In genomic region chr1:152417602-152418001, GRCm38 (mm10) we compare ENCODE assay signal across 11 mouse cellular contexts. TPM values are rescaled to one million over a fixed set of nuclear protein-coding genes. Genes with fewer than 3 reads are reported as not detected.
DNase-seq lines count a peak whose midpoint lies in the region; ATAC-seq and TF ChIP-seq lines count a peak whose summit lies in the region.
"Had no signal": no experiment of that assay in that cellular context is flagged by ENCODE, and none has a peak within 500 bp of the region (broad histone marks: within the 10 kb centered on the region; RNA-seq: fewer than 3 reads in every experiment).

No protein-coding gene starts in this region.

- no peak overlapping the region for H3K9ac ChIP-seq in embryonic facial prominence, embryonic 14.5 days (ENCODE audit: low read depth, low read length)
- H3K9ac ChIP-seq in intestine, embryonic 15.5 days = no peak overlapping the region
- no peak overlapping the region for H3K9ac ChIP-seq in lung, postnatal 0 days (replicated peaks; ENCODE audit: low read depth)
- H3K9ac ChIP-seq in midbrain, embryonic 11.5 days (ENCODE audit: low read length) = no peak overlapping the region
- H3K9ac ChIP-seq: embryonic facial prominence, embryonic 12.5 days; liver, postnatal 0 days had no signal

- H3K36me3 ChIP-seq in embryonic facial prominence, embryonic 14.5 days (ENCODE audit: control insufficient read depth, insufficient read depth, low read length) = no peaks in the 10 kb centered on the region
- no peaks in the 10 kb centered on the region for H3K36me3 ChIP-seq in intestine, embryonic 15.5 days
- no peaks in the 10 kb centered on the region for H3K36me3 ChIP-seq in lung, postnatal 0 days (ENCODE audit: insufficient read depth, low read length)
- H3K36me3 ChIP-seq in midbrain, embryonic 11.5 days (ENCODE audit: control insufficient read depth, insufficient read depth, low read length) = no peaks in the 10 kb centered on the region
- H3K36me3 ChIP-seq: embryonic facial prominence, embryonic 12.5 days had no signal

- TF ChIP-seq CTCF in lung, postnatal 0 days (IDR thresholded peaks at IDR 0.05) = no peak

- 16% methylated on average over 5 of the region's 5 CpGs for WGBS in embryonic facial prominence, embryonic 14.5 days
- WGBS in intestine, embryonic 15.5 days = 24% methylated on average over 5 of the region's 5 CpGs
- WGBS in lung, postnatal 0 days = 37% methylated on average over 5 of the region's 5 CpGs
- 56% methylated on average over 5 of the region's 5 CpGs for WGBS in midbrain, embryonic 11.5 days

- peaks cover 5% of the 10 kb centered on the region for H3K9me3 ChIP-seq in embryonic facial prominence, embryonic 14.5 days (ENCODE audit: control insufficient read depth, low read length)
- H3K9me3 ChIP-seq in intestine, embryonic 15.5 days = no peaks in the 10 kb centered on the region
- no peaks in the 10 kb centered on the region for H3K9me3 ChIP-seq in lung, postnatal 0 days (ENCODE audit: low read length)
- no peaks in the 10 kb centered on the region for H3K9me3 ChIP-seq in midbrain, embryonic 11.5 days (ENCODE audit: control insufficient read depth, low read length)
- H3K9me3 ChIP-seq: embryonic facial prominence, embryonic 12.5 days had no signal

- intact Hi-C loops in gastrocnemius, postnatal 36 days (cut with DNase I) = no loop called here

- H3K4me1 ChIP-seq in embryonic facial prominence, embryonic 14.5 days (ENCODE audit: control insufficient read depth, insufficient read depth, low read length) = peaks cover 11% of the 10 kb centered on the region
- H3K4me1 ChIP-seq in intestine, embryonic 15.5 days (replicated peaks) = 0 out of 2 replicates have a peak, but pooled peaks cover 2% of the 10 kb centered on the region
- H3K4me1 ChIP-seq in lung, postnatal 0 days (ENCODE audit: insufficient read depth, low read depth, low read length) = no peaks in the 10 kb centered on the region
- H3K4me1 ChIP-seq in midbrain, embryonic 11.5 days (ENCODE audit: control insufficient read depth, insufficient read depth, low read length) = no peaks in the 10 kb centered on the region

- no peaks in the 10 kb centered on the region for H3K27me3 ChIP-seq in embryonic facial prominence, embryonic 14.5 days (replicated peaks; ENCODE audit: control insufficient read depth, insufficient read depth, low read length)
- H3K27me3 ChIP-seq in intestine, embryonic 15.5 days (replicated peaks) = no peaks in the 10 kb centered on the region
- no peaks in the 10 kb centered on the region for H3K27me3 ChIP-seq in lung, postnatal 0 days (replicated peaks; ENCODE audit: insufficient read depth, low read length)
- no peaks in the 10 kb centered on the region for H3K27me3 ChIP-seq in midbrain, embryonic 11.5 days (ENCODE audit: control insufficient read depth, insufficient read depth, low read length)
- H3K27me3 ChIP-seq: embryonic facial prominence, embryonic 12.5 days had no signal

- no peak overlapping the region for H3K4me2 ChIP-seq in embryonic facial prominence, embryonic 14.5 days (ENCODE audit: low read depth, low read length)
- H3K4me2 ChIP-seq in intestine, embryonic 15.5 days (replicated peaks) = no peak overlapping the region
- no peak overlapping the region for H3K4me2 ChIP-seq in lung, postnatal 0 days (replicated peaks; ENCODE audit: low read depth, low read length)
- no peak overlapping the region for H3K4me2 ChIP-seq in midbrain, embryonic 11.5 days
- H3K4me2 ChIP-seq: embryonic facial prominence, embryonic 12.5 days had no signal

- no peak overlapping the region for H3K4me3 ChIP-seq in embryonic facial prominence, embryonic 14.5 days (ENCODE audit: low read depth, low read length)
- H3K4me3 ChIP-seq in intestine, embryonic 15.5 days (replicated peaks) = no peak overlapping the region
- H3K4me3 ChIP-seq in lung, postnatal 0 days (ENCODE audit: low read depth, low read length) = no peak overlapping the region
- H3K4me3 ChIP-seq in midbrain, embryonic 11.5 days (ENCODE audit: low read depth, low read length) = no peak overlapping the region
- H3K4me3 ChIP-seq: embryonic facial prominence, embryonic 12.5 days had no signal

- TF ChIP-seq EP300 in lung, postnatal 0 days (IDR thresholded peaks at IDR 0.05) = peak; percentile 61

- no peak overlapping the region for H3K27ac ChIP-seq in embryonic facial prominence, embryonic 14.5 days (replicated peaks; ENCODE audit: low read depth, low read length)
- H3K27ac ChIP-seq in intestine, embryonic 15.5 days = 0 out of 2 replicates have a peak overlapping the region, but pooled peaks have one; percentile 40
- peak overlapping the region; percentile 57 for H3K27ac ChIP-seq in lung, postnatal 0 days (ENCODE audit: low read length)
- H3K27ac ChIP-seq in midbrain, embryonic 11.5 days (ENCODE audit: low read depth, low read length) = no peak overlapping the region
- H3K27ac ChIP-seq: embryonic facial prominence, embryonic 12.5 days had no signal

- DNase-seq in gastrocnemius, adult 18-20 months (ENCODE audit: low spot score) = peak; percentile 32
- DNase-seq in gastrocnemius, postnatal 36 days = no peak
- DNase-seq in embryonic facial prominence, embryonic 14.5 days (ENCODE audit: low spot score) = peak; percentile 55
- DNase-seq in lung, postnatal 0 days (ENCODE audit: low spot score) = peak; percentile 90
- no peak for DNase-seq in frontal cortex, postnatal 10 days (ENCODE audit: low spot score in 2 of 2)
- DNase-seq in midbrain, embryonic 11.5 days (ENCODE audit: low spot score, missing footprints) = no peak
- DNase-seq in urinary bladder, adult 2 months (ENCODE audit: low spot score) = no peak
- DNase-seq: liver, postnatal 0 days; right cerebral cortex, postnatal 4 days had no signal

- peak; percentile 55; the same call in 1 of the 2 replicates for ATAC-seq in embryonic facial prominence, embryonic 14.5 days (ENCODE audit: low read depth)
- ATAC-seq in intestine, embryonic 15.5 days = peak; percentile 75
- peak; percentile 89 for ATAC-seq in lung, postnatal 0 days
- ATAC-seq in midbrain, embryonic 11.5 days (ENCODE audit: low FRiP score) = no peak
- ATAC-seq: liver, postnatal 0 days had no signal

RNA-seq across cellular contexts. Expression of gene Colgalt2, which starts 18.0 kb away (rescaled TPM):
- 1 to 10 TPM; 1.4 to 1.7 TPM for total RNA-seq in gastrocnemius, adult 18-20 months (2021)
- total RNA-seq in gastrocnemius, postnatal 36 days (2021) = 1 to 10 TPM; 2.0 to 2.2 TPM
- 5.5 and 6.6 TPM in 2 replicates for polyA plus RNA-seq in embryonic facial prominence, embryonic 14.5 days (2014; fragmentation: Nextera tagmentation; extraction: Ambion mirVana)
- polyA plus RNA-seq in intestine, embryonic 15.5 days (2015; fragmentation: Nextera tagmentation; extraction: Ambion mirVana) = 1.4 and 1.5 TPM in 2 replicates
- 3.3 and 3.6 TPM in 2 replicates for polyA plus RNA-seq in lung, postnatal 0 days (2015; fragmentation: Nextera tagmentation; extraction: Ambion mirVana)
- polyA plus RNA-seq in midbrain, embryonic 11.5 days (2014; fragmentation: Nextera tagmentation; extraction: Ambion mirVana) = 2.3 and 2.6 TPM in 2 replicates
- 1.5 TPM in 2 replicates for polyA plus RNA-seq in urinary bladder, adult 2 months (2012; rRNA removed)

RNA-seq across cellular contexts. Expression of gene Tsen15, which starts 31.1 kb away (rescaled TPM):
- total RNA-seq in gastrocnemius, adult 18-20 months (2021) = 10 to 100 TPM; 13.4 to 16.1 TPM
- total RNA-seq in gastrocnemius, postnatal 36 days (2021) = 10 to 100 TPM; 11.9 to 13.7 TPM
- 71.0 and 84.1 TPM in 2 replicates for polyA plus RNA-seq in embryonic facial prominence, embryonic 14.5 days (2014; fragmentation: Nextera tagmentation; extraction: Ambion mirVana)
- polyA plus RNA-seq in intestine, embryonic 15.5 days (2015; fragmentation: Nextera tagmentation; extraction: Ambion mirVana) = 70.2 and 74.4 TPM in 2 replicates
- 35.9 and 36.6 TPM in 2 replicates for polyA plus RNA-seq in lung, postnatal 0 days (2015; fragmentation: Nextera tagmentation; extraction: Ambion mirVana)
- 46.2 and 49.2 TPM in 2 replicates for polyA plus RNA-seq in midbrain, embryonic 11.5 days (2014; fragmentation: Nextera tagmentation; extraction: Ambion mirVana)
- polyA plus RNA-seq in urinary bladder, adult 2 months (2012; rRNA removed) = 25.9 and 30.1 TPM in 2 replicates

Comparison
In these comparisons a context has a peak if more than half of its experiments do, and no peak if none do; other contexts are left out.
1. DNase-seq: peak in gastrocnemius, adult 18-20 months (single experiment), embryonic facial prominence, embryonic 14.5 days (single experiment) and lung, postnatal 0 days (single experiment); none in gastrocnemius, postnatal 36 days (0 of 2), frontal cortex, postnatal 10 days (0 of 2), midbrain, embryonic 11.5 days (single experiment) and urinary bladder, adult 2 months (single experiment).
2. H3K27ac ChIP-seq: peak in intestine, embryonic 15.5 days (single experiment) and lung, postnatal 0 days (single experiment); none in embryonic facial prominence, embryonic 14.5 days (single experiment) and midbrain, embryonic 11.5 days (single experiment).